Mouse (Mus musculus) megakaryocyte-erythroid progenitor cell, adult 5-6 weeks (primary cell): Measurements from ENCODE around the gene Tmem25. TPM values are rescaled to one million over a fixed set of nuclear protein-coding genes. Genes with fewer than 3 reads are reported as not detected.
"Not testable (repeated sequence)": the region's sequence is repeated elsewhere in the genome, so short reads cannot be mapped to it uniquely, and the experiment has no call there.

ENCODE experiments used
- ATAC-seq: replicated peaks from 2 replicates; pipeline ENCODE4 v1.8.0; 2016; ENCODE audit warnings: mild to moderate bottlenecking, inconsistent platforms; ENCODE audit not compliant: severe bottlenecking, poor library complexity, low FRiP score, low TSS enrichment
- total RNA-seq, 2 experiments: library from RNA; stranded (forward) in 1 of 2; stranded (reverse) in 1 of 2; fragments of 200-1000, 215-1000 nt in 1 of 2; fragments of >200 nt in 1 of 2; fragmentation: Nextera tagmentation in 1 of 2; gene quantifications; 2 replicates each; pipeline ENCODE4 v1.2.3; 2014 to 2017

The Tmem25 gene
- total RNA-seq, 2 experiments from 2014 or later: 0.28 TPM; not detected in 1

DNA sequence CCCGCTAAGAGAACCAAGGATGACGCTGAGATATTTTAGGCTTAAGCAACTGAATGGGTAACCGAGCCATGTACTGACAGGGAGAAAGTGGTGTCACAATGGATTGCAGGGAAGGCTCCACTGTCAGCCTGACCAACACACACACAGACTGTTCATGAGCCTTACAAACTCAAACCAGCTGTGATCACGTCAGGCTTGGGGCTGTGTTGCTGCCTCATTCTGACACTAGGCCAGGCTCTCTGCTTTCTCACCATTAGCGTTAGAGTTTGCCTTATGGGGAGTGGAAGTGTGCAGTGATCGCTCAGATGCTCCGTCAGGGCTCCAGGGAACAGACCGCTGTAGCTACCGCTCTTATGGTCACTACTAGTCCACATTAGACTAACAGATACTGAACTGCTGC is 6.3 kb downstream of the Tmem25 start:
- ATAC-seq: no peak

- ATAC-seq: peak; percentile 99
Observed at GRCm38 (mm10) chr9:44772750-44773651, 26.1 kb downstream of the Tmem25 start.

- ATAC-seq: no peak; the same call in 1 of the 2 replicates
Observed at GRCm38 (mm10) chr9:44772392-44772749, 26.7 kb downstream of the Tmem25 start.

- ATAC-seq: no peak
Observed at GRCm38 (mm10) chr9:44771376-44771775, 27.7 kb downstream of the Tmem25 start.

GRCm38 (mm10) chr9:44768029-44768394 is 31.1 kb downstream of the Tmem25 start:
- ATAC-seq: not testable (repeated sequence)

GRCm38 (mm10) chr9:44767101-44768028 is 31.7 kb downstream of the Tmem25 start, which contains the start of the genes Arcn1 and Ift46:
Arcn1 (minus strand) TSS chr9:44767845.
Ift46 (plus strand) TSS chr9:44767908.
- ATAC-seq: peak; percentile 84

DNA sequence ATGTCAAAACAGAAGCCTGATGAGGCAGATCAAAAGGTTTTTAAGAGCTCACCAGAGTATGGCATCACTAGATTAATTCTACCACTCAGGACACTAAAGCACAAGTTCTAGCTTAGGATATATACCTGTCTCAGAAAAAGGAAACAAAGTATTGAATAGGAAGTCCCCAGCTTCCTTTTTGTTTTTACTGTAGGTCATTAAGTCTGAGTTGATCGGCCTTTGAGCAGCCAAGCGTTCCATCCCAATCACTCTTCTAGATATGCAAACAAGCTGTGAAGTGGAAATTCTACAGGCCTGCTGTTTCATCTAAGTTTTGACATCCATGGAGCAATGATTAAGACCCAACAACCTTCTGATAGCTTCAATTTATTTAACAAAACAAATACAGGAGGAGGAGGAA is 38.2 kb downstream of the Tmem25 start:
- ATAC-seq: no peak

DNA sequence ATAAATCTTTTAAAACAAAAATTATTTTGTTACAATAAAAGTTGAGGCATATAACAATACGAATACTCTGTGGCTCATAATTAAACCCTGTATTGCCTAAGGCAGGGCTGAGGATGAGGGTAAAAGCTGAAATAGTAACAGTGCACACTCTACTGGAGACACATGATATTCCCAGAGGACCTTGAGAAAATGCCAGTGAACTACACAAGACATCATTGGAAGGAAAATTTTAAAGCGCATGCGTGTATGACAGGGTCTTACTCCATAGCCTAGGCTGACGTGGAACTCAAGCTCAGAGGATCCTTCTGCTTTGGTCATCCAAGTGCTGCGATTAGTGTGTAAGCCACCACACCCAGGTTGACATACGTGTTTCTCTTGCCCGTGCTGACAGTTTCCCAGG is 50.6 kb downstream of the Tmem25 start:
- ATAC-seq: no peak

DNA sequence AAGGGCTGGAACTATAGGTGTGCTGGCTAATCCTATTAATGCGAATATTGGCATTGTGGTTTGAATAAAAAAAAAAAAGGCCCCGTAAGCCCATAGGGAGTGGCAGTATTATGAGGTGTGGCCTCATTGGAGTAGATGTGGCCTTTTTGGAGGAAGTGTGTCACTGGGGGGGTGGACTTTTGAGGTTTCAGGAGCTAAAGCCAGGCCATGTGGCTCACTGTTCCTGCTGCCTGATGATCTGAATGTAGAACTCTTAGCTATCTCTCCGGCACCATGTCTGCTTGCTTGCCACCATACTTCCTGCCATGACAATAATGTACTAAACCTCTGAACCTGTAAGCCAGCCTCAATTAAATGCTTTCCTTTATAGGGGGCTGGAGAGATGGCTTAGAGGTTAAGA is 51.8 kb downstream of the Tmem25 start:
- no peak for ATAC-seq

GRCm38 (mm10) chr9:44746666-44747065 is 52.4 kb downstream of the Tmem25 start:
- no peak for ATAC-seq

- no peak for ATAC-seq
Observed at GRCm38 (mm10) chr9:44745371-44745770, 53.7 kb downstream of the Tmem25 start.

Other genes starting within 250 kb of the Tmem25 start
- 0.54 and 6.2 TPM in 2 replicates for gene Cxcr5, start 237.4 kb downstream of the Tmem25 start, total RNA-seq (2014; fragmentation: Nextera tagmentation)
- 0.08 and 1.8 TPM in 2 replicates for gene Cxcr5, start 237.4 kb downstream of the Tmem25 start, total RNA-seq (2017)
- gene Ddx6, start 194.4 kb downstream of the Tmem25 start, total RNA-seq (2014; fragmentation: Nextera tagmentation): 73.6 and 92.1 TPM in 2 replicates
- 76.4 and 93.3 TPM in 2 replicates for gene Ddx6, start 194.4 kb downstream of the Tmem25 start, total RNA-seq (2017)
- not detected in 2 replicates for gene Treh, start 126.1 kb downstream of the Tmem25 start, total RNA-seq (2014; fragmentation: Nextera tagmentation)
- not detected in 2 replicates for gene Treh, start 126.1 kb downstream of the Tmem25 start, total RNA-seq (2017)
- 3.7 and 5.3 TPM in 2 replicates for gene Phldb1, start 64.1 kb downstream of the Tmem25 start, total RNA-seq (2014; fragmentation: Nextera tagmentation)
- 1.6 and 14.1 TPM in 2 replicates for gene Phldb1, start 64.1 kb downstream of the Tmem25 start, total RNA-seq (2017)
- 111 and 119 TPM in 2 replicates for gene Arcn1, start 31.5 kb downstream of the Tmem25 start, total RNA-seq (2014; fragmentation: Nextera tagmentation)
- gene Arcn1, start 31.5 kb downstream of the Tmem25 start, total RNA-seq (2017): 177 and 182 TPM in 2 replicates
- gene Ift46, start 31.4 kb downstream of the Tmem25 start, total RNA-seq (2014; fragmentation: Nextera tagmentation): 27.7 and 31.3 TPM in 2 replicates
- 24.1 and 28.7 TPM in 2 replicates for gene Ift46, start 31.4 kb downstream of the Tmem25 start, total RNA-seq (2017)
- not detected in 2 replicates for gene Ttc36, start 3.8 kb upstream of the Tmem25 start, total RNA-seq (2014; fragmentation: Nextera tagmentation)
- gene Ttc36, start 3.8 kb upstream of the Tmem25 start, total RNA-seq (2017): not detected in 2 replicates
- 97.4 and 110 TPM in 2 replicates for gene Kmt2a, start 82.0 kb upstream of the Tmem25 start, total RNA-seq (2014; fragmentation: Nextera tagmentation)
- gene Kmt2a, start 82.0 kb upstream of the Tmem25 start, total RNA-seq (2017): 14.0 and 23.6 TPM in 2 replicates
- 751 and 827 TPM in 2 replicates for gene Atp5l, start 121.4 kb upstream of the Tmem25 start, total RNA-seq (2014; fragmentation: Nextera tagmentation)
- gene Atp5l, start 121.4 kb upstream of the Tmem25 start, total RNA-seq (2017): 149 and 255 TPM in 2 replicates
- gene Ube4a, start 166.3 kb upstream of the Tmem25 start, total RNA-seq (2014; fragmentation: Nextera tagmentation): 58.0 and 64.3 TPM in 2 replicates
- 40.6 and 50.2 TPM in 2 replicates for gene Ube4a, start 166.3 kb upstream of the Tmem25 start, total RNA-seq (2017)
- 2.3 and 17.7 TPM in 2 replicates for gene Cd3g, start 181.1 kb upstream of the Tmem25 start, total RNA-seq (2014; fragmentation: Nextera tagmentation)
- 2.6 and 14.6 TPM in 2 replicates for gene Cd3g, start 181.1 kb upstream of the Tmem25 start, total RNA-seq (2017)
- gene Cd3d, start 182.5 kb upstream of the Tmem25 start, total RNA-seq (2014; fragmentation: Nextera tagmentation): 5.5 and 24.0 TPM in 2 replicates
- gene Cd3d, start 182.5 kb upstream of the Tmem25 start, total RNA-seq (2017): not detected in 2 replicates
- 10.5 and 20.5 TPM in 2 replicates for gene Cd3e, start 210.3 kb upstream of the Tmem25 start, total RNA-seq (2014; fragmentation: Nextera tagmentation)
- gene Cd3e, start 210.3 kb upstream of the Tmem25 start, total RNA-seq (2017): not detected in 2 replicates
- gene Mpzl2, start 240.5 kb upstream of the Tmem25 start, total RNA-seq (2014; fragmentation: Nextera tagmentation): 0.77 TPM in 1 of 2 replicates, not detected in the other
- gene Mpzl2, start 240.5 kb upstream of the Tmem25 start, total RNA-seq (2017): not detected in 2 replicates